Mouse (Mus musculus): ENCODE results near the gene Tas2r131. TPM values are rescaled to one million over a fixed set of nuclear protein-coding genes. Genes with fewer than 3 reads are reported as not detected.
"Not testable (repeated sequence)": the region's sequence is repeated elsewhere in the genome, so short reads cannot be mapped to it uniquely, and the experiment has no call there.

Tas2r131 gene
- not detected in 2 replicates for polyA plus RNA-seq (2015; fragmentation: Nextera tagmentation; extraction: Ambion mirVana)

GRCm38 (mm10) chr6:132957819-132958218 is at the start of gene Tas2r131:
Gene Tas2r131, minus strand, starts transcription at chr6:132957919.
- H3K4me3 ChIP-seq (ENCODE audit: low read length): no peak within 1 kb of the TSS
- H3K9me3 ChIP-seq (ENCODE audit: low read length): no peaks in the 10 kb centered on the region
- H3K27me3 ChIP-seq (ENCODE audit: insufficient read depth, low read length): no peaks in the 10 kb centered on the region
- no peak for ATAC-seq (ENCODE audit: low FRiP score, low TSS enrichment)
- H3K9ac ChIP-seq (replicated peaks; ENCODE audit: low read length): no peak within 1 kb of the TSS
- no peaks in the 10 kb centered on the region for H3K4me1 ChIP-seq (ENCODE audit: insufficient read depth, low read length)
- no peaks in the 10 kb centered on the region for H3K36me3 ChIP-seq (ENCODE audit: insufficient read depth, low read length)
- WGBS: 69% methylated on average over 1 of the region's 1 CpGs
- no peak within 1 kb of the TSS for H3K4me2 ChIP-seq (replicated peaks; ENCODE audit: low read depth, low read length)
- no peak within 1 kb of the TSS for H3K27ac ChIP-seq (ENCODE audit: low read length)

GRCm38 (mm10) chr6:132980865-132981264 is 23.1 kb upstream of the Tas2r131 start, which contains the start of gene Tas2r109:
Gene Tas2r109, minus strand, starts transcription at chr6:132980965.
- Histone ChIP-seq H3K4me1 (ENCODE audit: insufficient read depth, low read length) (no peaks in the 10 kb centered on the region), H3K4me2 (replicated peaks; ENCODE audit: low read depth, low read length) (no peak within 1 kb of the TSS), H3K27ac (ENCODE audit: low read length) (no peak within 1 kb of the TSS), H3K9ac (replicated peaks; ENCODE audit: low read length) (no peak within 1 kb of the TSS), H3K4me3 (ENCODE audit: low read length) (no peak within 1 kb of the TSS), H3K9me3 (ENCODE audit: low read length) (no peaks in the 10 kb centered on the region), H3K36me3 (ENCODE audit: insufficient read depth, low read length) (no peaks in the 10 kb centered on the region), H3K27me3 (ENCODE audit: insufficient read depth, low read length) (no peaks in the 10 kb centered on the region)
- no peak for ATAC-seq (ENCODE audit: low FRiP score, low TSS enrichment)
- WGBS: 73% methylated on average over 2 of the region's 2 CpGs

DNA sequence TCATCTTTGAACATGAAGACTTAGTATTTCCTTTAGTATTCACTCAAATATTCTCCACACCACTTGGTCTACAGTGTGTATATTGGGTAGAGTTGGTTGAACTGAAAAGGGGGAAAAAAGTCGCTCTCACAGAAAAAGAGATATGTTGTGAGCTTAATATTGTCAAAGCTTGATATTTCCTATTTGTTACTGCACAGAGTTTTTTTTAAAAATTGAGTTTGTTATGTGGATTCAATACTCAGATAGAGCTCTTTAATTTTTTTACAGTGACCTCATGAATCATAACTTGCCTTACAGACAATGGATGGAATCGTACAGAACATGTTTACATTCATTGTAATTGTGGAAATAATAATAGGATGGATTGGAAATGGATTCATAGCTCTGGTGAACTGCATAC is 6.9 kb downstream of the Tas2r131 start, which contains the start of gene Tas2r129:
Tas2r129 (plus strand) TSS at position 301 of the 400 bp plus-strand sequence.
- Histone ChIP-seq H3K4me3 (ENCODE audit: low read length) (no peak within 1 kb of the TSS), H3K9ac (replicated peaks; ENCODE audit: low read length) (no peak within 1 kb of the TSS), H3K27me3 (ENCODE audit: insufficient read depth, low read length) (no peaks in the 10 kb centered on the region), H3K4me2 (replicated peaks; ENCODE audit: low read depth, low read length) (no peak within 1 kb of the TSS), H3K4me1 (ENCODE audit: insufficient read depth, low read length) (no peaks in the 10 kb centered on the region), H3K9me3 (ENCODE audit: low read length) (no peaks in the 10 kb centered on the region), H3K36me3 (ENCODE audit: insufficient read depth, low read length) (no peaks in the 10 kb centered on the region), H3K27ac (ENCODE audit: low read length) (no peak within 1 kb of the TSS)
- 90% methylated on average over 2 of the region's 2 CpGs for WGBS
- ATAC-seq (ENCODE audit: low FRiP score, low TSS enrichment): no peak

- H3K4me2 ChIP-seq (replicated peaks; ENCODE audit: low read depth, low read length); H3K27ac ChIP-seq (ENCODE audit: low read length); H3K4me3 ChIP-seq (ENCODE audit: low read length); H3K36me3 ChIP-seq (ENCODE audit: insufficient read depth, low read length); H3K27me3 ChIP-seq (ENCODE audit: insufficient read depth, low read length); H3K9ac ChIP-seq (replicated peaks; ENCODE audit: low read length); ATAC-seq (ENCODE audit: low FRiP score, low TSS enrichment); H3K4me1 ChIP-seq (ENCODE audit: insufficient read depth, low read length); H3K9me3 ChIP-seq (ENCODE audit: low read length): not testable (repeated sequence)
Measured at GRCm38 (mm10) chr6:132941376-132941775, 16.3 kb downstream of the Tas2r131 start.

- H3K27ac ChIP-seq (ENCODE audit: low read length): no peak within 1 kb of the TSS
- 85% methylated on average over 3 of the region's 3 CpGs for WGBS
- no peaks in the 10 kb centered on the region for H3K36me3 ChIP-seq (ENCODE audit: insufficient read depth, low read length)
- no peak within 1 kb of the TSS for H3K4me3 ChIP-seq (ENCODE audit: low read length)
- ATAC-seq (ENCODE audit: low FRiP score, low TSS enrichment): no peak
- H3K9ac ChIP-seq (replicated peaks; ENCODE audit: low read length): no peak within 1 kb of the TSS
- H3K27me3 ChIP-seq (ENCODE audit: insufficient read depth, low read length): no peaks in the 10 kb centered on the region
- no peak within 1 kb of the TSS for H3K4me2 ChIP-seq (replicated peaks; ENCODE audit: low read depth, low read length)
- no peaks in the 10 kb centered on the region for H3K4me1 ChIP-seq (ENCODE audit: insufficient read depth, low read length)
- H3K9me3 ChIP-seq (ENCODE audit: low read length): no peaks in the 10 kb centered on the region
Measured at GRCm38 (mm10) chr6:132909351-132909750, 48.4 kb downstream of the Tas2r131 start, which contains the start of gene Tas2r125. Gene Tas2r125, plus strand, starts transcription at chr6:132909651.

Other genes starting within 250 kb of the Tas2r131 start
- not detected in 2 replicates for gene Tas2r122, start 246.0 kb downstream of the Tas2r131 start, polyA plus RNA-seq (2015; fragmentation: Nextera tagmentation; extraction: Ambion mirVana)
- not detected in 2 replicates for gene Tas2r115, start 219.9 kb downstream of the Tas2r131 start, polyA plus RNA-seq (2015; fragmentation: Nextera tagmentation; extraction: Ambion mirVana)
- gene Tas2r124, start 203.2 kb downstream of the Tas2r131 start, polyA plus RNA-seq (2015; fragmentation: Nextera tagmentation; extraction: Ambion mirVana): not detected in 2 replicates
- gene Tas2r102, start 195.8 kb downstream of the Tas2r131 start, polyA plus RNA-seq (2015; fragmentation: Nextera tagmentation; extraction: Ambion mirVana): not detected in 2 replicates
- not detected in 2 replicates for gene Tas2r136, start 179.8 kb downstream of the Tas2r131 start, polyA plus RNA-seq (2015; fragmentation: Nextera tagmentation; extraction: Ambion mirVana)
- gene Tas2r117, start 155.1 kb downstream of the Tas2r131 start, polyA plus RNA-seq (2015; fragmentation: Nextera tagmentation; extraction: Ambion mirVana): not detected in 2 replicates
- gene Tas2r123, start 110.8 kb downstream of the Tas2r131 start, polyA plus RNA-seq (2015; fragmentation: Nextera tagmentation; extraction: Ambion mirVana): not detected in 2 replicates
- not detected in 2 replicates for gene Tas2r116, start 102.5 kb downstream of the Tas2r131 start, polyA plus RNA-seq (2015; fragmentation: Nextera tagmentation; extraction: Ambion mirVana)
- not detected in 2 replicates for gene Tas2r110, start 89.9 kb downstream of the Tas2r131 start, polyA plus RNA-seq (2015; fragmentation: Nextera tagmentation; extraction: Ambion mirVana)
- not detected in 2 replicates for gene Tas2r113, start 64.9 kb downstream of the Tas2r131 start, polyA plus RNA-seq (2015; fragmentation: Nextera tagmentation; extraction: Ambion mirVana)
- gene Tas2r125, start 48.3 kb downstream of the Tas2r131 start, polyA plus RNA-seq (2015; fragmentation: Nextera tagmentation; extraction: Ambion mirVana): not detected in 2 replicates
- gene Tas2r129, start 6.8 kb downstream of the Tas2r131 start, polyA plus RNA-seq (2015; fragmentation: Nextera tagmentation; extraction: Ambion mirVana): not detected in 2 replicates
- not detected in 2 replicates for gene Tas2r109, start 23.0 kb upstream of the Tas2r131 start, polyA plus RNA-seq (2015; fragmentation: Nextera tagmentation; extraction: Ambion mirVana)
- gene Tas2r103, start 79.2 kb upstream of the Tas2r131 start, polyA plus RNA-seq (2015; fragmentation: Nextera tagmentation; extraction: Ambion mirVana): not detected in 2 replicates
- gene Tas2r140, start 97.9 kb upstream of the Tas2r131 start, polyA plus RNA-seq (2015; fragmentation: Nextera tagmentation; extraction: Ambion mirVana): not detected in 2 replicates
- 67.6 and 80.7 TPM in 2 replicates for gene Smim10l1, start 147.0 kb upstream of the Tas2r131 start, polyA plus RNA-seq (2015; fragmentation: Nextera tagmentation; extraction: Ambion mirVana)